Mouse (Mus musculus): Measurements from ENCODE around the gene Tnp2. TPM values are rescaled to one million over a fixed set of nuclear protein-coding genes. Genes with fewer than 3 reads are reported as not detected.

Tnp2 gene
- not detected for total RNA-seq (2023)

DNA sequence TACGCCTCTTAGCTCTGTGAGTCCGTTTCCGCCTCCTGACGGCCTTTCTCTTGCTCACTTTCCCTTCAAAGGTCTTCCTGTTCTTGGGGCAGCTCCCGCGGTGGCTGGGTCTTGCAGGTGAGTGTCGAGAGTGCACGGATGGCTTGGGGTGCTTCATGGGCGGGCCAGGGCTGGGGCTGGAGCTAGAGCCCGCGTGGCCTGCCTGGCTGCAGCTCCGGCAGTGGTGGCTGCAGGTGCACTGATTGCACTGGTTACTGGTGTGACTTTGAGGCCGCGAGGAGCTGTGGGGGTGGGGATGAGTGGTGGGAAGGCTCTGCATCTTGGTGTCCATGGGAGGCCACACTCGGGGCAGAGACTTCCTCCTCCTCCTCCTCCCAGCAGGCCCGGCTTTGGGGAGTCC is at the start of gene Tnp2:
Gene Tnp2, minus strand, starts transcription at position 390 of the 400 bp plus-strand sequence.

DNA sequence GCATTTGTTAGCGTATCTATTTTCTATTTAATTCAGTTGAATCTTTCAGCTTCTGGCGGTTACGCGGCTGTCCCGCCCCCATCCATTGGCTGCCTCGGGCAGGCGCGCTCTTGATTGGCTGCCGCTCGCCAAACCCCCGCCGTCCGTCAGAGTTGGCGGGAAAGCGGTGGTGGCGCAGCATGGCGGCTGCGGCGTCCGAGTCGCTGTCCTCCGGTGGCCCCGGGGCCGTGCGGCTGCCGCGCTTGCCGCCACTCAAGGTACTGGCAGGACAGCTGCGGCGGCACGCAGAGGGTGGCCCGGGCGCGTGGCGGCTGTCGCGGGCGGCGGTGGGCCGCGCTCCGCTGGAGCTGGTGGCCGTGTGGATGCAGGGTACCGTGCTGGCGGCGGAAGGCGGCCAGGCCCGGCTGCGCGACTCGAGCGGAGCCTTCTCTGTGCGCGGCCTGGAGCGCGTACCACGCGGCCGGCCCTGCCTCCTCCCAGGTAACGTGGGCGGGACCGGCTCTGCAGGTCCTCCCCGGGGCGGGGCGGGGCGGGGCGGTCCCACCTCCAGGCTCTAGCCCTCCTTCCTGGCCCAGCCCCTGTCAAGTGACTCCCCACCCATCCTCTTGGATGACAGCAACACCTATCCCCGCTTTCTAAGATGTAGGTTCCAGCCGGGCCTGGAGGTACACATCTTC is 46.6 kb upstream of the Tnp2 start, which contains the start of gene Rmi2:
Gene Rmi2, plus strand, starts transcription at position 149 of the 677 bp plus-strand sequence.

DNA sequence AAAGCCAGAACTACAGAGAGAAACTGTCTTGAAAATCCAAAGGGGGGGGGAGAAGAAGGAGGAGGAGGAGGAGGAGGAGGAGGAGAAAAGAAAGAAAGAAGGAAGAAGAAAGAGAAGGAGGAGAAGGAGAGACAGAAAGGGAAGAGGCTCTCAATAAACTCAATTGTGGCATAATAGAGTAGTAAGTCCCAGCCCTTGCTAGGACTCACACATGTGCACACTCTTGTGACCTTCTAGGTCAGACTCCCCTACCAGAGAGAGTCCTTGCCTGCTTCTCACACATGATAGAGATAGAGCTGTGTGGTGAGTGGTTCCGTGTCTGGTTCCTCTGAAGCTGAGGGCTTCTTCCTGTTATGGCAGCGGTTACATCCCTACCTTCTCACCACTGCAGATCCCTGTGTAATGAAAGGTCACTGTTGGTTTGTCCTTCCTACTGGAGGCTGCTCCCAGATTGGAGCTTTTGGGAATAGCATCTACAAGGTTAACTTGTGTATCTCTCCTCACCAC is 24.5 kb upstream of the Tnp2 start, which contains the start of gene Gm11172:
Gene Gm11172, plus strand, starts transcription at position 51 of the 507 bp plus-strand sequence.

DNA sequence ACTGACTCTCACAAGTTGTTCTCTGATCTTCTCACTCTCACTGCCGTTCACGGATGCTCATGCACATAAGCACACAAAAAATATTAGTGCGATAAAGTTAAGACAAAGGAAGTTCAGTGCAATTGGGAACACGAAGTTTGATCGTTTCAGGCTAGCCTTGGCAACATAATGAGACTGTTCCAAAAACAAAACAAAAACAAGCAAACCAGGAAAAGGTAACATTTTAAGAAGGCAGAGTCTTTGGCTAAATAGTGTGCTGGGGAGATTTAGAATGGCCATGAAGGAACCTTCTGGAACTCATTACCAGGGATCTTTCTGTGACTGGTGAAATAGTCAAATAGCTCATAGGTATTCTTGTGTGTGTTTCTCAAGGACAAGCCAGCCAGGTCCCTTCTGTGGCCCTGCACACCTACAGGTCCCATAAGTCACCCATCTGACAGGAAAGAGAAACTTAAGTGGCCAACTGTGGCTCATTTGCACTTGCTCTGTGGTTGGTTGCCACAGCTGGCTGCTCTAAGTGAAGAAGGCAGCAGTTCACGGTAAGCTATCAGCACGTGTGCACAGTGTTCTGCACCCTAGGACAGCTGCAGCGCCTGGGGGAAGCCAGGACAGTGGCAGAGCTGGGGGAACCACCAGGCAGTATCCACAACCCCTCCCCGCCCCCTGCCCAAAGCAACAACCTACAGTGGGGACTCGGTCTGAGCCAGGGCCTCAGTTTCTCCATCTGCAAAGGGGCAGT is 17.5 kb upstream of the Tnp2 start, which contains the start of gene Prm1:
Gene Prm1, minus strand, starts transcription at position 51 of the 739 bp plus-strand sequence.

DNA sequence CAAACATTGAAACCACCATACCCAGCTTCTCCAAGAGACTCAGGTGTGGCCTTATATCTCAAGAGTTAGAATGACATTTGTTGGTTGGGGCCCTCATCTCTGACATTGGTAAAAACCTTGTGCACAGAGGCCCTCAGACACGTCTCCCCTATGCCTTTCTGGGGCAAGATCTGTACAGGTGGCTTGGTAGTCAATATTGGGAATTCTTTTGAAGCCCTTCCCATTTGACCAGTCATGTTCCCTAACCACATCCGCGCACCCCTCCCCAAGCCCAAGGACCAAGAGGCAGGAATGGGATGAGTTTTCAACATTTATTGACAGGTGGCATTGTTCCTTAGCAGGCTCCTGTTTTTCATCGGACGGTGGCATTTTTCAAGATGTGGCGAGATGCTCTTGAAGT is 7.6 kb upstream of the Tnp2 start, which contains the start of gene Prm2:
Gene Prm2, minus strand, starts transcription at position 101 of the 400 bp plus-strand sequence.

DNA sequence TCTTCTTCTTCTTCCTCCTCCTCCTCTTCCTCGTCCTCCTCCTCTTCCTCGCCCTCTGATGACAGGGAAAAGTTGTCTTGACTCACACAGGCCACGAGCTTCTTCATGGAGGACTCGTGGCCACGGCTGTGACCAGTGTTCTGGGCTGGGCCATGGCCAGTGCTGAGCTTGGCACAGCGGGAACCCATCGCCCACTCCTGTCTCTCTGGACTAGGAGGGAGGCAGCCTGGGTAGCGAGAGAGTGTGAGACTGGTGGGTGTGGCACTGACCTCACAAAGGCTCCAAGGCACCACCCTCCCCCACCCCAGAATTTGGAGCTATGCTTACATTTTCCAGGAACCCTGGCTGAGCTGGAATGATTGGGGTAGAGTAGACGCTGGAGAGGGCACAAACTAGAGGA is 2.2 kb upstream of the Tnp2 start, which contains the start of gene Prm3:
Gene Prm3, minus strand, starts transcription at position 213 of the 400 bp plus-strand sequence.

DNA sequence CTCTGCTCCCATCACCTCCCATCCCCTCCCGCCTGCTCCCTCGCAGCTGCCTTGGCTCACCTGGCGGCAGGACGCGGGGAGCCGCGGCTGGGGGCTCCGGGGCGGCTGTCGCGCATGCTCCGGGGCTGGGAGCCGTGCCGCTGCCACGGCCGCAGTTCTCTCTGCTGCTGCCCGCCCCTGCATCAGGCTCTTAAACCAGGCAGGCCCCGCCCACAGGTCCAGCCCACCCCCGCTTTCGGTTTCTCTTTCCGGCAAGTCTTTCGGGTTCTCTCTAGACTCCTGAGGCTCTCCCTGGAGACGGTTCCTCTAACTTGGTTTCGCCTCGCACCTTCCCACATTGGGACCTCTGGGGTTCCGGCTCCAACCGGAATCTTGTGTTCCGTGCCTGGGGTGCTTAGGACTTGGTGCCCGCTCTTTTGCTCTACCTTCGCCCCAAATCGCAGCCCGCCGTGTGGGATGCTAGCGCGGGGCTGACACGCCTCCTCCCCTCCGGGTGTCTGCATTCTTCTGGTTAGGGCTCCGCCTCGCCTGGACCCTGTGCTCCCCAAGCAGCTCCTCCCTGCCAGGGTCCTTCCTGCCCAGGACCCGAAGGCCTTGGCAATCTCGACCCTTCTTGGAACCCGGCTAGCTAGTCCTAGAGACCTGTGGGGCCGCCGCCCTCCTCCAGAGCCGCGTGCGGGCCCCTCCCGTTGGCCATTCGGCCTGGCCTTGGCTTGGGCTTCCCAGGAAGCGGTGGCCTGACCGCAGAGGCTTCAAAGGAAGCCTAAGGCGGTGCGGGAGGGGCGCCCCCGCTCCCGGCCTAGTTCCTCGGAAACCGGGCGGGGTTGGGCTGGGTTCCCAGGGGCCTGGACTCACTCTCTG is 2.9 kb downstream of the Tnp2 start, which contains the start of gene Socs1:
Gene Socs1, minus strand, starts transcription at position 166 of the 861 bp plus-strand sequence.

Other genes starting within 250 kb of the Tnp2 start
- gene Dexi, start 245.6 kb downstream of the Tnp2 start, total RNA-seq (2023): 19.5 TPM
- 31.7 TPM for gene Clec16a, start 243.3 kb downstream of the Tnp2 start, total RNA-seq (2023)
- gene Socs1, start 3.1 kb downstream of the Tnp2 start, total RNA-seq (2023): 23.9 TPM
- not detected for gene Prm3, start 2.3 kb upstream of the Tnp2 start, total RNA-seq (2023)
- not detected for gene Prm2, start 7.5 kb upstream of the Tnp2 start, total RNA-seq (2023)
- not detected for gene Prm1, start 17.2 kb upstream of the Tnp2 start, total RNA-seq (2023)
- not detected for gene Gm11172, start 24.3 kb upstream of the Tnp2 start, total RNA-seq (2023)
- gene Rmi2, start 46.4 kb upstream of the Tnp2 start, total RNA-seq (2023): 7.3 TPM